Mouse (Mus musculus) neural tube, embryonic 11.5 days (tissue): ENCODE data around the gene Slc5a3. TPM values are rescaled to one million over a fixed set of nuclear protein-coding genes. Genes with fewer than 3 reads are reported as not detected.
A peak's percentile ranks its signal among the peaks of the same experiment; 100 is the strongest.

ENCODE experiments used
- ATAC-seq: fragments of 200-750 bp; cut with Nextera tagmentation; 2 replicates; pipeline ENCODE4 v1.8.0; 2017; ENCODE audit warnings: moderate number of reproducible peaks, mild to moderate bottlenecking, moderate TSS enrichment, moderate library complexity; ENCODE audit not compliant: insufficient read depth, low FRiP score, low TSS enrichment
- DNase-seq: peaks from one replicate; pipeline ENCODE4 v3.0.0-alpha.2; 2015; ENCODE audit warnings: low spot score
- H3K27ac ChIP-seq: fragments of 300-500 bp; sonication (generic); 2 replicates; pipeline ENCODE4 v1.5.1; 2014; ENCODE audit warnings: low read depth, mild to moderate bottlenecking, low read length
- H3K27me3 ChIP-seq: fragments of 300-500 bp; sonication (generic); 2 replicates; pipeline ENCODE4 v1.6.1; 2014; ENCODE audit warnings: mild to moderate bottlenecking, low read length, mixed read lengths; ENCODE audit not compliant: control insufficient read depth, insufficient read depth
- H3K36me3 ChIP-seq: fragments of 300-500 bp; sonication (generic); 2 replicates; pipeline ENCODE4 v1.6.1; 2014; ENCODE audit warnings: mild to moderate bottlenecking, low read length, moderate library complexity, mixed read lengths; ENCODE audit not compliant: control insufficient read depth, insufficient read depth
- H3K4me1 ChIP-seq: fragments of 300-500 bp; sonication (generic); 2 replicates; pipeline ENCODE4 v1.6.1; 2014; ENCODE audit warnings: low read length, mixed read lengths; ENCODE audit not compliant: control insufficient read depth, insufficient read depth
- H3K4me2 ChIP-seq: fragments of 300-500 bp; sonication (generic); 2 replicates; pipeline ENCODE4 v1.6.1; 2014; ENCODE audit warnings: low read depth, mild to moderate bottlenecking, moderate library complexity
- H3K4me3 ChIP-seq: fragments of 300-500 bp; sonication (generic); 2 replicates; pipeline ENCODE4 v1.5.1; 2014; ENCODE audit warnings: low read depth, low read length
- H3K9ac ChIP-seq: fragments of 300-500 bp; sonication (generic); 2 replicates; pipeline ENCODE4 v1.6.1; 2014; ENCODE audit warnings: mild to moderate bottlenecking, low read length
- H3K9me3 ChIP-seq: fragments of 300-500 bp; sonication (generic); 2 replicates; pipeline ENCODE4 v1.6.1; 2016; ENCODE audit warnings: low read length; ENCODE audit not compliant: control insufficient read depth
- WGBS: fragments of 180-500 bp; shearing (Covaris S2); extraction: QIAGEN DNeasy Blood & Tissue Kit; methylation state at CpG from one replicate; pipeline ENCODE4 v1.1.7; 2014; 5-methylcytosine and 5-hydroxymethylcytosine counted together
- polyA plus RNA-seq: library from polyadenylated mRNA; unstranded; fragments of >200 nt; fragmentation: Nextera tagmentation; extraction: Ambion mirVana; gene quantifications from 2 replicates; pipeline ENCODE4 v1.2.1, GENCODE M21; 2014

Gene Slc5a3
- polyA plus RNA-seq, 1 experiment from 2014 or later = 15.9 TPM

- Histone ChIP-seq H3K4me3 (peak overlapping the region; percentile 93), H3K27ac (0 out of 2 replicates have a peak overlapping the region, but pooled peaks have one; percentile 44), H3K9me3 (peaks cover 4% of the 10 kb centered on the region; the same call in 1 of the 2 replicates), H3K4me2 (peak overlapping the region; percentile 86), H3K9ac (peak overlapping the region; percentile 83), H3K36me3 (peaks cover 7% of the 10 kb centered on the region; the same call in 1 of the 2 replicates), H3K27me3 (no peaks in the 10 kb centered on the region), H3K4me1 (peaks cover 8% of the 10 kb centered on the region)
- ATAC-seq = peak; percentile 35
- WGBS = 2% methylated on average over 49 of the region's 63 CpGs
- DNase-seq = peak; percentile 31
Measured at GRCm38 (mm10) chr16:92058644-92059620, 810 bp downstream of the Slc5a3 start.

GRCm38 (mm10) chr16:92060213-92060612 lies 2.1 kb downstream of the Slc5a3 start:
- Histone ChIP-seq H3K36me3 (peaks cover 7% of the 10 kb centered on the region; the same call in 1 of the 2 replicates), H3K9ac (no peak overlapping the region), H3K27me3 (no peaks in the 10 kb centered on the region), H3K4me1 (peaks cover 8% of the 10 kb centered on the region), H3K9me3 (no peaks in the 10 kb centered on the region), H3K4me2 (no peak overlapping the region), H3K27ac (no peak overlapping the region), H3K4me3 (no peak overlapping the region)
- ATAC-seq (no peak), DNase-seq (no peak)
- 64% methylated on average over 3 of the region's 3 CpGs for WGBS

GRCm38 (mm10) chr16:92061586-92061985 lies 3.5 kb downstream of the Slc5a3 start:
- ATAC-seq (no peak), DNase-seq (no peak)
- H3K27ac ChIP-seq = no peak overlapping the region
- 95% methylated on average over 7 of the region's 7 CpGs for WGBS
- H3K4me2 ChIP-seq = no peak overlapping the region
- H3K4me1 ChIP-seq = peaks cover 8% of the 10 kb centered on the region
- H3K9ac ChIP-seq = no peak overlapping the region
- H3K27me3 ChIP-seq = no peaks in the 10 kb centered on the region
- H3K36me3 ChIP-seq = peaks cover 7% of the 10 kb centered on the region; the same call in 1 of the 2 replicates
- H3K9me3 ChIP-seq = no peaks in the 10 kb centered on the region
- H3K4me3 ChIP-seq = no peak overlapping the region

GRCm38 (mm10) chr16:92062832-92063231 lies 4.7 kb downstream of the Slc5a3 start:
- Histone ChIP-seq H3K9ac (no peak overlapping the region), H3K27ac (no peak overlapping the region), H3K4me3 (no peak overlapping the region), H3K27me3 (no peaks in the 10 kb centered on the region), H3K4me1 (peaks cover 5% of the 10 kb centered on the region), H3K36me3 (peaks cover 10% of the 10 kb centered on the region), H3K9me3 (no peaks in the 10 kb centered on the region), H3K4me2 (no peak overlapping the region)
- no peak for ATAC-seq
- WGBS = 100% methylated on average over 1 of the region's 1 CpGs
- DNase-seq = no peak

- Histone ChIP-seq H3K36me3 (peaks cover 10% of the 10 kb centered on the region), H3K4me2 (no peak overlapping the region), H3K4me3 (no peak overlapping the region), H3K9ac (no peak overlapping the region), H3K27me3 (no peaks in the 10 kb centered on the region), H3K4me1 (no peaks in the 10 kb centered on the region), H3K27ac (no peak overlapping the region), H3K9me3 (no peaks in the 10 kb centered on the region)
- WGBS = 98% methylated on average over 2 of the region's 2 CpGs
- DNase-seq = no peak
- no peak for ATAC-seq
Measured at GRCm38 (mm10) chr16:92064801-92065200, 6.7 kb downstream of the Slc5a3 start.

- WGBS = 92% methylated on average over 8 of the region's 8 CpGs
- H3K27ac ChIP-seq = no peak overlapping the region
- no peak overlapping the region for H3K9ac ChIP-seq
- H3K4me1 ChIP-seq = no peaks in the 10 kb centered on the region
- peaks cover 3% of the 10 kb centered on the region for H3K36me3 ChIP-seq
- no peak for DNase-seq
- H3K4me2 ChIP-seq = no peak overlapping the region
- no peak for ATAC-seq
- no peaks in the 10 kb centered on the region for H3K27me3 ChIP-seq
- H3K4me3 ChIP-seq = no peak overlapping the region
- H3K9me3 ChIP-seq = no peaks in the 10 kb centered on the region
Measured at GRCm38 (mm10) chr16:92070338-92070737, 12.2 kb downstream of the Slc5a3 start.

GRCm38 (mm10) chr16:92076797-92077196 lies 18.7 kb downstream of the Slc5a3 start:
- no peak overlapping the region for H3K9ac ChIP-seq
- no peak overlapping the region for H3K27ac ChIP-seq
- ATAC-seq (no peak), DNase-seq (no peak)
- H3K27me3 ChIP-seq = no peaks in the 10 kb centered on the region
- no peaks in the 10 kb centered on the region for H3K4me1 ChIP-seq
- peaks cover 2% of the 10 kb centered on the region; the same call in 1 of the 2 replicates for H3K36me3 ChIP-seq
- H3K4me3 ChIP-seq = no peak overlapping the region
- 94% methylated on average over 8 of the region's 8 CpGs for WGBS
- no peak overlapping the region for H3K4me2 ChIP-seq
- no peaks in the 10 kb centered on the region for H3K9me3 ChIP-seq

- Histone ChIP-seq H3K4me2 (no peak overlapping the region), H3K36me3 (no peaks in the 10 kb centered on the region), H3K4me1 (no peaks in the 10 kb centered on the region; the same call in 1 of the 2 replicates), H3K27me3 (no peaks in the 10 kb centered on the region), H3K27ac (no peak overlapping the region), H3K4me3 (no peak overlapping the region), H3K9ac (no peak overlapping the region), H3K9me3 (no peaks in the 10 kb centered on the region)
- DNase-seq (no peak), ATAC-seq (no peak)
- 88% methylated on average over 10 of the region's 10 CpGs for WGBS
Measured at GRCm38 (mm10) chr16:92083771-92084453, 25.8 kb downstream of the Slc5a3 start.
